Mouse (Mus musculus) CD4-positive naive resting alpha-beta T cell, adult 76 days (primary cell): ENCODE measurements around the gene Olfr1245. TPM values are rescaled to one million over a fixed set of nuclear protein-coding genes. Genes with fewer than 3 reads are reported as not detected.

ENCODE experiments used
- total RNA-seq: library from RNA; stranded (reverse); gene quantifications from one replicate; pipeline ENCODE4 v1.2.4, GENCODE M21; 2023

The Olfr1245 gene
- total RNA-seq: not detected

DNA sequence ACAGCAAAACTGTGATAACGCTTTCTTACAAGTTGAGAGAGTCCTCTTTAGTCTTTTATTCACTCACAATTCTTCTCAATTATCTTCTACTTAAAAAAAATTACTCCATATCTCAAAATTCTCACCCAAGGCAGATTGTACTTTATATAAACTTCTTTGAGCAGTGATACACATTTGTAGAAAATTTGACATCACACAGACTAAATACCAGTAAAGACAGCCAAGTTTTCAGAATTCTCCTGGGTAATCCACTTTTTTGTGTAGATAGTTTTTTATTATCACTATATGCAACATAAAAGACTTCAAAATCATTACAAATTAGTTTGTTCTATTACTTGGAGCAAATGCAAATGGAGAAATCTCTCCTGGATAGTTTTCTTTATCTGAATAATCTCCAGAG lies at the start of gene Olfr1245:
Olfr1245 (minus strand) TSS at position 101 of the 400 bp plus-strand sequence.

DNA sequence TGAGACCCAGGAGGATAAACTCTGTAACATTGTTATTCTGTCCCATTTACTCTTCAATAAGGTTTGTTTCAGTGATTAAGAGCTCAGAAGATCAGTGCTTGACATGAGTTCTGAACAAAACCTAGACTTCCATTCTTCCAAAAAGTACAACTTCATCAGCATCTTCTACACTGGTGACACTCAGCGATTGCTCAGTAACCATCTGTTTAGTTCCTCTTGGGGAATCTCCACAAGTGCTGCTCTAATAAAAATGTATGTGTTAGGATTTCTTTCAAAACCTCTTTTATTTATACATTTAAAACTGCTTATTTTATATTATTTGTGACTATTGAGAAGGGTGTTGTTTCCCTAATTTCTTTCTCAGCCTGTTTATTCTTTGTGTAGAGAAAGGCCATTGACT lies 39.9 kb upstream of the Olfr1245 start, which contains the start of gene Olfr1248:
Olfr1248 (minus strand) TSS at position 101 of the 400 bp plus-strand sequence.

DNA sequence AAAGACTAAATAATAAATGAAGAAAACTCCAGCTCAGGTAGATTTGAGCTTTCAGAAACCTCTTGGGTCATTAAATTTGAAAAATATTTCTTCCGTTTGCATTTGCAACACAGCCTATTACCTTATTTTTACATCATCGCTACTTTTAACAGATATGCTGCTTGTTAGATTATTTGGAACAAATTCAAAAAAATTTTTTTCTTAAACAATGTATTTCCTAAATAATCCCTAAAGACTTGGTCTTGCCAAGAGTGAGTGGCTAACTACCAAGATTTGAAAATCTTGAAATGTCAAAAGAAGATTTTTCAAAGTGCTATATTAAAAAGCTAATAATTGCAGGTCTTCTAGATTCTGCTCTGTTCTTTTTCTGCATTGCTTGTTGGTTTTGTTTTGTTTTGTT lies 35.8 kb upstream of the Olfr1245 start, which contains the start of gene Olfr1247:
Olfr1247 (minus strand) TSS at position 101 of the 400 bp plus-strand sequence.

DNA sequence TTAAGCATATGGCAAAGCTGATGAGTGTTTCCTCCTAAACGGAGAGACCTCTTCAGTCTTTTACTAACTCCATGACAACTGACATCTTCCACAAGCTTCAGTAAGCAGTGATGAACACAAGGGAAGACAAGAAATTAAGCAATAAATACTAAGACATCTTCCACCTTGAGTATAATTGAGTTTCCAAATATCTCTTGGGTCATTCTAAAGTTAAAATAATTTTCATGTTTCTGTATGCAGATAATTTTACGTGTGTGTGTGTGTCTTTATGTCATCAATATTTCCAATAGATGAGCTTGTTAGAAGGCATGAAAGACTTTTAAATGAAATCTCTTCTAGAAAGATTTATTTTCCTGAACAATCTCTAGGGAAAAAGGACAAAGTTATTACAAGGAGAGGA lies 14.8 kb upstream of the Olfr1245 start, which contains the start of gene Olfr1246:
Olfr1246 (minus strand) TSS at position 101 of the 400 bp plus-strand sequence.

DNA sequence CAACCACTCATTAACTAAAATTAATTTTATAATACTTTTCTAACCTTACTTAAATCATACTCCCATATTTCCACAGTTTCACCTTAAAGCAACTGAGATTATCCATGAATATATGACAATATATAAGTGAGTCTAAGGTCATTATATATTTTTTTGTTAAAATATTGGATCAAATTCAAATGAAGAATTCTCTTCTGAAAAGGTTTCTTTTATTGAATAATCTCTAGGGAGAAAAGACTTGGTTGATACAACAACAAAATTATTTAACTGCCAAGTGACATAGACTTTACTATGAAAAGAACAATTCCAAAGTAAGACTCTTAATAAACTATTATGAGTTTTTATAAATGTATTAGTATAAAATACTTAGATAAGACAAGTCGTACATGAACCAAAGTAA lies 46.9 kb downstream of the Olfr1245 start, which contains the start of gene Olfr1243:
Olfr1243 (minus strand) TSS at position 101 of the 400 bp plus-strand sequence.

Other genes starting within 250 kb of the Olfr1245 start
- gene Olfr1232, start 248.8 kb downstream of the Olfr1245 start, total RNA-seq: not detected
- gene Olfr1233, start 236.0 kb downstream of the Olfr1245 start, total RNA-seq: not detected
- not detected for gene Olfr1234, start 213.6 kb downstream of the Olfr1245 start, total RNA-seq
- gene Olfr1238, start 168.8 kb downstream of the Olfr1245 start, total RNA-seq: not detected
- not detected for gene Olfr1239, start 158.0 kb downstream of the Olfr1245 start, total RNA-seq
- gene Olfr1240, start 135.4 kb downstream of the Olfr1245 start, total RNA-seq: not detected
- not detected for gene Olfr1241, start 91.3 kb downstream of the Olfr1245 start, total RNA-seq
- gene Olfr1242, start 80.1 kb downstream of the Olfr1245 start, total RNA-seq: not detected
- gene Olfr1243, start 47.0 kb downstream of the Olfr1245 start, total RNA-seq: not detected
- gene Olfr1246, start 14.7 kb upstream of the Olfr1245 start, total RNA-seq: not detected
- not detected for gene Olfr1247, start 35.7 kb upstream of the Olfr1245 start, total RNA-seq
- gene Olfr1248, start 39.8 kb upstream of the Olfr1245 start, total RNA-seq: not detected
- not detected for gene Olfr1249, start 56.5 kb upstream of the Olfr1245 start, total RNA-seq
- not detected for gene Olfr1250, start 83.0 kb upstream of the Olfr1245 start, total RNA-seq
- gene Olfr1251, start 93.5 kb upstream of the Olfr1245 start, total RNA-seq: not detected
- not detected for gene Olfr1252, start 146.6 kb upstream of the Olfr1245 start, total RNA-seq
- gene Olfr1253, start 178.6 kb upstream of the Olfr1245 start, total RNA-seq: not detected
- not detected for gene Olfr1254, start 215.2 kb upstream of the Olfr1245 start, total RNA-seq
- not detected for gene Olfr1255, start 233.6 kb upstream of the Olfr1245 start, total RNA-seq